In genomic region chr4:140592217-140592759, GRCm38 (mm10) we compare ENCODE assay signal across 9 mouse cellular contexts.
DNase-seq lines count a peak whose midpoint lies in the region; ATAC-seq lines count a peak whose summit lies in the region.
"Had no signal": no experiment of that assay in that cellular context is flagged by ENCODE, and none has a peak within 500 bp of the region (broad histone marks: within the 10 kb centered on the region; RNA-seq: fewer than 3 reads in every experiment).

No protein-coding gene starts in this region.

- peaks cover 23% of the 10 kb centered on the region; the same call in 1 of the 2 replicates for H3K36me3 ChIP-seq in hindbrain, embryonic 15.5 days

- H3K4me3 ChIP-seq in hindbrain, embryonic 15.5 days, result no peak overlapping the region
- H3K4me3 ChIP-seq: lung, embryonic 15.5 days had no signal

- H3K4me2 ChIP-seq in hindbrain, embryonic 15.5 days, result no peak overlapping the region
- H3K4me2 ChIP-seq: lung, embryonic 15.5 days had no signal

- H3K9ac ChIP-seq in hindbrain, embryonic 15.5 days, result no peak overlapping the region
- H3K9ac ChIP-seq: lung, embryonic 15.5 days had no signal

- peaks cover 10% of the 10 kb centered on the region for H3K4me1 ChIP-seq in hindbrain, embryonic 15.5 days (replicated peaks)
- H3K4me1 ChIP-seq: lung, embryonic 15.5 days had no signal

- no peak overlapping the region for H3K27ac ChIP-seq in hindbrain, embryonic 15.5 days (replicated peaks)
- H3K27ac ChIP-seq: lung, embryonic 15.5 days had no signal

- peak; percentile 32; the same call in 1 of the 2 replicates for ATAC-seq in hindbrain, embryonic 15.5 days (ENCODE audit: low FRiP score, low read depth)
- ATAC-seq in megakaryocyte-erythroid progenitor cell, adult 5-6 weeks (replicated peaks; ENCODE audit: low FRiP score, low TSS enrichment, poor library complexity, severe bottlenecking), result peak; percentile 65; the same call in 1 of the 2 replicates
- ATAC-seq in activated CD4-positive, CD25-positive, alpha-beta regulatory T cell, adult 4 months, result no peak

- no peaks in the 10 kb centered on the region for H3K27me3 ChIP-seq in hindbrain, embryonic 15.5 days
- H3K27me3 ChIP-seq: lung, embryonic 15.5 days had no signal

- H3K9me3 ChIP-seq in hindbrain, embryonic 15.5 days, result no peaks in the 10 kb centered on the region
- H3K9me3 ChIP-seq: lung, embryonic 15.5 days had no signal

- DNase-seq in Muller cell, postnatal 12 days (ENCODE audit: inconsistent ontology term), result peak; percentile 94
- peak; percentile 87 for DNase-seq in cerebellum, adult 18-20 months
- DNase-seq in frontal cortex, adult 2 months (ENCODE audit: extremely low spot score in 1 of 2, low spot score in 1 of 2), result peak; percentile 46 to 90
- peak; percentile 70 to 94 for DNase-seq in layer of hippocampus, postnatal 25 days (ENCODE audit: extremely low spot score in 1 of 2, low spot score in 1 of 2)
- DNase-seq in right cerebral cortex, postnatal 4 days, result peak; percentile 96

- WGBS in hindbrain, embryonic 15.5 days, result 23% methylated on average over 11 of the region's 11 CpGs
